Mouse (Mus musculus): ENCODE measurements around the gene Dtwd1. TPM values are rescaled to one million over a fixed set of nuclear protein-coding genes. Genes with fewer than 3 reads are reported as not detected.
"Not testable (repeated sequence)": the region's sequence is repeated elsewhere in the genome, so short reads cannot be mapped to it uniquely, and the experiment has no call there.

The Dtwd1 gene
- total RNA-seq (2017): 15.3 and 18.4 TPM in 2 replicates

GRCm38 (mm10) chr2:126151855-126152571, at the start of gene Dtwd1, which contains the start of gene Fam227b:
Gene Dtwd1 (plus strand): TSS chr2:126152141.
Gene Fam227b (minus strand): TSS chr2:126152004.
- ATAC-seq (replicated peaks; ENCODE audit: low read depth, poor library complexity, severe bottlenecking): peak; percentile 96

GRCm38 (mm10) chr2:126147723-126148122, 4.2 kb upstream of the Dtwd1 start:
- ATAC-seq (replicated peaks; ENCODE audit: low read depth, poor library complexity, severe bottlenecking): peak; percentile 42; the same call in 1 of the 2 replicates

GRCm38 (mm10) chr2:126165277-126166018, 13.5 kb downstream of the Dtwd1 start:
- ATAC-seq (replicated peaks; ENCODE audit: low read depth, poor library complexity, severe bottlenecking): peak; percentile 97

- no peak for ATAC-seq (replicated peaks; ENCODE audit: low read depth, poor library complexity, severe bottlenecking)
Measured at GRCm38 (mm10) chr2:126166335-126166734, 14.4 kb downstream of the Dtwd1 start.

DNA sequence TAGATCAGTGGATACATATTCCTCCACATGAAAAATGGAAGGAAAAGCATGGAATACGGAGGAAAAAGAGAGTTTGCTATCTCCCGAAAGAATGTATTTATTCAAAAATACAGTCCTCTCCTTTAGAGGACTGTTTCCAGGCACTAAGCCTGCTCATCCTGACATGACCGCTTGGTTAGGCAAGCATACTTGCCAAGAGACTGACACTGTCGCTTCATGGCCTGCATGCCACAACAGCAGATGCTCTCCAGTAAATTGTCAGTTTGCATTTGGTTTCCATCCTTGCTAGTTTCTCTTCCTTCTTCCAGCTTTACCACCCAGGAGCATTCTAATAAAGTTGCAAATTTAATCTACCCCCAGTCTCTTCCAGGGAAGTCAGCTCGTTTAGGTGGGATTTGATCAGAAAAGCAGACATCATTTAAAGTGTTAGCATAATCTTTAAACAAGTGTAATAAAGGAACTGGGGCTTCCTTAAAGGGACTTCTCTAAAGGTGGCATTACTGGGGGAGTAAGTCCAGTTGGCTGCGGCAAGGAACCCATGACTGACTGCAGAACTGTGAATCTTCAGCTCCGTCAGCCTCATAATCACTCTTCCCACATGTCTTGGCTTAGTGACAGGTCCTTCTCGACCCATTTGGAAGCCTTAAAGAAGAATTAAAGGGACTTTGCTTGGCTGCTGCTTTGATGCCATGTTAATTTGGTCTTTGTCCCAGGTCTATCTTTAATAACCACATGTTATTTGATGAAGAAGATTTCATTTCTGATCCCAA, 15.1 kb downstream of the Dtwd1 start:
- ATAC-seq (replicated peaks; ENCODE audit: low read depth, poor library complexity, severe bottlenecking): no peak

GRCm38 (mm10) chr2:126171427-126171826, 19.5 kb downstream of the Dtwd1 start:
- ATAC-seq (replicated peaks; ENCODE audit: low read depth, poor library complexity, severe bottlenecking): no peak

- no peak for ATAC-seq (replicated peaks; ENCODE audit: low read depth, poor library complexity, severe bottlenecking)
Measured at GRCm38 (mm10) chr2:126191306-126191705, 39.4 kb downstream of the Dtwd1 start.

GRCm38 (mm10) chr2:126192129-126192528, 40.2 kb downstream of the Dtwd1 start:
- no peak for ATAC-seq (replicated peaks; ENCODE audit: low read depth, poor library complexity, severe bottlenecking)

GRCm38 (mm10) chr2:126195631-126196356, 43.9 kb downstream of the Dtwd1 start:
- ATAC-seq (replicated peaks; ENCODE audit: low read depth, poor library complexity, severe bottlenecking): no peak

DNA sequence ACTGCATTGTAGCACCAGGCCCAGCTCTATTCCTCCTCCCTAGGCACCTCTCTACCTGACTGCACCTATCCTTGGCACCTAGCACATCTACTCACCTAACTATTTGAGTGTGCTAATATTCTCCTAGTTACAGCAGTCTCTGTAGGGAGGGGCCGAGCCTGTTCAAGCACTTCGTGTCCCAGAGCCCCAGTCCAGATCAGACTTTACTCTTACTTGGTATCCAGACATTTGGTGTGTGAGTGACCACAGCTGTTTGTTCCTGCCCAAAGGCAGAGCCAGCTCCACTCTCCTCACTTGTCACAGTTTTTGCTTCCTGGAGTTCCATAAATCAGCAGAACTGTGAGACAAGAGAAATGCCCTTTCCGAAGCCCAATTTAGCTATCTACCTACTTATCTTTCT, 47.0 kb downstream of the Dtwd1 start:
- no peak for ATAC-seq (replicated peaks; ENCODE audit: low read depth, poor library complexity, severe bottlenecking)

DNA sequence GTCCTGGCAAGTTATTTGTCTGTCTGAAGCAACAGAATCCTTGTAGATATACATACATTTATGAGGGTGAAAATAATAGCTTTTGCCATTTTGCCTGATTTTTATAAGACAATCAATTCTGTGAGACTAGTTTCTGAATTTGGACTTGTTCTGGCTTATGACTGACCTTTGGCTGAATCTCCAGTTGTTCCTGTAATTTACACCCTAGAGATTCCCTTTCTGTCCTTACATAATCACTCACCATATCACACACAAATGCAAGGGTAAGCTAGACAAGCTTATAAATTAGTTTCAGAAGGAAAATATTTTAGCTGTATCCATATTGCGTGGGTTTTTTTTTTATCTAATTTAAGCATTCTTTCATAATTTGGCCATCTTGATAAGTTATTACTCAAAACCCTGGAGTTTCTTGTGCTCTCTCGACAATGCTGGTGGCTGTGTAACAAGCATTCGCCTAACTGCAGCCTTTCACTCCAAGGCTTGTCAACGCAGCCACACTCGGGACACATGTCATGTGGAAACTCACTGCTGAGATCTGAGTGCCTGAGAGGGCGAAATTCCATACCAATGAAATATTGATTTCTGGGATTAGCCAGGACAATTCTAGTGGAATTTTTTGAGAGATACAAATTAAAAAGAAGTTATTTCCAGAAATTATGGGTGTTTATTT, 59.2 kb downstream of the Dtwd1 start:
- ATAC-seq (replicated peaks; ENCODE audit: low read depth, poor library complexity, severe bottlenecking): no peak

GRCm38 (mm10) chr2:126214800-126215199, 62.9 kb downstream of the Dtwd1 start, which contains the start of gene Gm17555:
Gene Gm17555 (plus strand): TSS chr2:126215100.
- ATAC-seq (replicated peaks; ENCODE audit: low read depth, poor library complexity, severe bottlenecking): not testable (repeated sequence)

Other genes starting within 250 kb of the Dtwd1 start
- gene Fgf7, start 117.5 kb upstream of the Dtwd1 start, total RNA-seq (2017): not detected in 2 replicates
- not detected in 2 replicates for gene Fam227b, start 137 bp upstream of the Dtwd1 start, total RNA-seq (2017)
- gene Gm17555, start 63.0 kb downstream of the Dtwd1 start, total RNA-seq (2017): 0.69 TPM in 1 of 2 replicates, not detected in the other

All from common myeloid progenitor, adult 5-6 weeks (primary cell).